Mouse (Mus musculus): ENCODE data around the gene Cbx5.

DNA sequence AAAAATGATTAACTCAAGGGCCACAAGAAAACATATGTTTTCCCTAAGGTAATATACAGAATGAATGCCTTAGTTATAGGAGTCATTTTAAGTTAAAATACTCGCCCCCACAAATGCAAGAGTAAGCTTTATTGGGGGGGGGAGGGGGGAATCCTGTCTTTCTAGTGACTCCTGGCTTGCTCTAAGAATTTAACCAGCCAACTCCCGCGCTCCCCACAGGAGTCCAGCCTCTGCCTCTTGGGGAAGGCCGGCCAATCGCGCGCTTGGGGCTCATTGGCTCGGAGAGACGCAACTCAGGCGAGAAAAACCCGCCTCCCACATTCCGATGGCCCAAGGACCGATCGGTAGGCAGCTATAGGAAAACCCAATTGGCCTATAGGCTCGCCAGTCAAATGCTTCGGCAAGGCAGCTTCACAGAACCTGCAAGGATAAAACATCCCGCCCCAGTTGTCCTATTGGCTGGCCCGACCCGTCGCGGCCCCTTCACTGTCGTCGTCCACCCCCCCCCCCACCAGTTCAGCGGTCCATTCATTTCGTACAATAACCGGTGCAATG, 409 bp downstream of the Cbx5 start:
- TF ChIP-seq POLR2A (IDR thresholded peaks at IDR 0.05; ENCODE audit: borderline replicate concordance, insufficient read depth, low read length) (no peak), CTCF (IDR thresholded peaks at IDR 0.05; ENCODE audit: borderline replicate concordance, insufficient read depth, low read depth, low read length) (no peak)
